Mouse (Mus musculus): ENCODE data around the gene Cdh8. TPM values are rescaled to one million over a fixed set of nuclear protein-coding genes. Genes with fewer than 3 reads are reported as not detected.
"Not testable (repeated sequence)": the region's sequence is repeated elsewhere in the genome, so short reads cannot be mapped to it uniquely, and the experiment has no call there.

Cdh8 gene
- total RNA-seq, 1 experiment from 2014 or later = 0.30 TPM

DNA sequence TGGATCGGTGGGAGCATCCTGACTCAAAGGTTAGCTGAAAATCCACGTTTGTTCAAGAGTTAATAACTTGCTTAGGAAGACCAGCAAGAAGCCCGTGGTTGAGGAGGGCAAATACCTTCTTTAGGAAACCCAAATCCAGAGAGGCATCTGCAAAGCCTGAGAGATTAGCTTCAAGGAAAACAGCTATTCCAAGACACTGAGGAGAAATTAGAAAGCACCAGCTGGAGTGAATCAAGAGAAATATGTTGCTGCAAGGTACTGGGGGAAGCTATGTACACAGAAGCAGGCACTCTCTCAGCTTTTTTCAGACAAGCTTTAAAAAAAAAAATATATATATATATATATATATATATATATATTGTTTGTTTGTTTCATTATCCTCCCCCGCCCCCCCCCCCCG, 88.7 kb downstream of the Cdh8 start:
- ATAC-seq (replicated peaks in 1 of 2; ENCODE audit: insufficient read depth in 1 of 2, low FRiP score in 2 of 2, low TSS enrichment in 1 of 2, low read depth in 1 of 2, poor library complexity in 2 of 2, severe bottlenecking in 2 of 2) = no peak

- no peak for ATAC-seq (replicated peaks in 1 of 2; ENCODE audit: insufficient read depth in 1 of 2, low FRiP score in 2 of 2, low TSS enrichment in 1 of 2, low read depth in 1 of 2, poor library complexity in 2 of 2, severe bottlenecking in 2 of 2)
Measured at GRCm38 (mm10) chr8:99314561-99314960, 101.7 kb downstream of the Cdh8 start.

- no peak for ATAC-seq (replicated peaks in 1 of 2; ENCODE audit: insufficient read depth in 1 of 2, low FRiP score in 2 of 2, low TSS enrichment in 1 of 2, low read depth in 1 of 2, poor library complexity in 2 of 2, severe bottlenecking in 2 of 2)
Measured at GRCm38 (mm10) chr8:99304184-99304583, 112.1 kb downstream of the Cdh8 start.

- no peak for ATAC-seq (replicated peaks in 1 of 2; ENCODE audit: insufficient read depth in 1 of 2, low FRiP score in 2 of 2, low TSS enrichment in 1 of 2, low read depth in 1 of 2, poor library complexity in 2 of 2, severe bottlenecking in 2 of 2)
Measured at GRCm38 (mm10) chr8:99290201-99290600, 126.1 kb downstream of the Cdh8 start.

DNA sequence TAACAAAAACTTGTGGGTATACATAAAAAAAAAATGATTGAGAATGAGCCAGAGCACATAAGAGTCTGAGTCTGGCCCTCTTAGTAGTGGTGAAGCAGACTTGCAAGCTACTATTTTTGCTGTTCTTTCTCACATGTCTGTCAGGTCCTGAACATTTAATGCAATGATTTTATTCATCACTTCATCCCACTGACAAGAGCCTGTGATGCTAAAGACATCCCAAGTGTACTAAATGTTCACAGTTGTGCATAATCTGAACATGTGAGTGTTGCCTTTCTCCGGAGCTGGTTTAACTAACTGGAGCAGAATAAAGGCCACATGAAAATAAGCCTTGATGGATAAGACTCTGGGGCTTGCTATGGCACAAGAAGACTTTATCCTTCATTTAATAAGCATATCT, 131.2 kb downstream of the Cdh8 start:
- ATAC-seq (replicated peaks in 1 of 2; ENCODE audit: insufficient read depth in 1 of 2, low FRiP score in 2 of 2, low TSS enrichment in 1 of 2, low read depth in 1 of 2, poor library complexity in 2 of 2, severe bottlenecking in 2 of 2) = no peak

DNA sequence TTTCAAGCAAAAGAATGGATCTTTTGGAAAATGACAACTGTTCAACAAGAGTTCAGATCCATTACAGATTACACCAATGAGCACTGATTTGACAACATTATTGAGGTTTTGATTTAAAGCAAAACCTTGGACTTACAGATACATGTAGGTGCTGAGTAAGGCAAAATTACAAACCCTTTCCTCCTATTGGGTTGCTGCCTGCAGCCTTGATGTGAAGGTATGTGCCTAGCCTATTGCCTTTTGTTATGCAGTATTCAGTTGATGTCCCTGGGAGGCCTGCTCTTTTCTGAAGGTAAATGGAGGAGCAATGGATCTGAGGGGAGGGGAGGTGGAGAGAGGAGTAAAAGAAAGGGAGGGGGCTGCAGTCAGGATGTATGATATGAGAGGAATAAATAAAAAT, 135.9 kb downstream of the Cdh8 start:
- no peak for ATAC-seq (replicated peaks in 1 of 2; ENCODE audit: insufficient read depth in 1 of 2, low FRiP score in 2 of 2, low TSS enrichment in 1 of 2, low read depth in 1 of 2, poor library complexity in 2 of 2, severe bottlenecking in 2 of 2)

- no peak for ATAC-seq (replicated peaks in 1 of 2; ENCODE audit: insufficient read depth in 1 of 2, low FRiP score in 2 of 2, low TSS enrichment in 1 of 2, low read depth in 1 of 2, poor library complexity in 2 of 2, severe bottlenecking in 2 of 2)
Measured at GRCm38 (mm10) chr8:99267133-99267532, 149.1 kb downstream of the Cdh8 start.

GRCm38 (mm10) chr8:99234372-99234771, 181.9 kb downstream of the Cdh8 start:
- ATAC-seq (replicated peaks in 1 of 2; ENCODE audit: insufficient read depth in 1 of 2, low FRiP score in 2 of 2, low TSS enrichment in 1 of 2, low read depth in 1 of 2, poor library complexity in 2 of 2, severe bottlenecking in 2 of 2) = no peak

- ATAC-seq (replicated peaks in 1 of 2; ENCODE audit: insufficient read depth in 1 of 2, low FRiP score in 2 of 2, low TSS enrichment in 1 of 2, low read depth in 1 of 2, poor library complexity in 2 of 2, severe bottlenecking in 2 of 2) = no peak
Measured at GRCm38 (mm10) chr8:99223697-99224096, 192.6 kb downstream of the Cdh8 start.

GRCm38 (mm10) chr8:99205194-99205593, 211.1 kb downstream of the Cdh8 start:
- no peak for ATAC-seq (replicated peaks in 1 of 2; ENCODE audit: insufficient read depth in 1 of 2, low FRiP score in 2 of 2, low TSS enrichment in 1 of 2, low read depth in 1 of 2, poor library complexity in 2 of 2, severe bottlenecking in 2 of 2)

GRCm38 (mm10) chr8:99190643-99191042, 225.6 kb downstream of the Cdh8 start:
- ATAC-seq (replicated peaks in 1 of 2; ENCODE audit: insufficient read depth in 1 of 2, low FRiP score in 2 of 2, low TSS enrichment in 1 of 2, low read depth in 1 of 2, poor library complexity in 2 of 2, severe bottlenecking in 2 of 2) = no peak

DNA sequence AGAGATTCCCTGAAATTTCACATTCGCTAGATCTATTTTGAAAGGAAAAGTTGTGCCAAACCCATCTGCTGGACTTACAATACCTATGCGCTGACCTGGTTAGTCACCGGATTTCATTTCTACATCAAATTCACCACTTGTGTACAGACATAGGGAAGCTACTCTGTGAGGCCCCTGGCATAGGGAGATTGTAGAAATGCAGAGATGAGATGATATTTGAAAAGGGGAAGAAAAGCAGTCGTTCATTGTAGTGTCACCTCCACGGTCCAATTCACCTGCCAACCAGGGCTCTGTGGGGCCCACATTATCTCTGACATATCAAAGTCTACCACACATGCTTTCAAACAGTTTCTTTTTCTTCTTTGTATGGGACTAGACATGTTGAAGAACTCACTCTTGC, 229.4 kb downstream of the Cdh8 start:
- no peak for ATAC-seq (replicated peaks in 1 of 2; ENCODE audit: insufficient read depth in 1 of 2, low FRiP score in 2 of 2, low TSS enrichment in 1 of 2, low read depth in 1 of 2, poor library complexity in 2 of 2, severe bottlenecking in 2 of 2)

DNA sequence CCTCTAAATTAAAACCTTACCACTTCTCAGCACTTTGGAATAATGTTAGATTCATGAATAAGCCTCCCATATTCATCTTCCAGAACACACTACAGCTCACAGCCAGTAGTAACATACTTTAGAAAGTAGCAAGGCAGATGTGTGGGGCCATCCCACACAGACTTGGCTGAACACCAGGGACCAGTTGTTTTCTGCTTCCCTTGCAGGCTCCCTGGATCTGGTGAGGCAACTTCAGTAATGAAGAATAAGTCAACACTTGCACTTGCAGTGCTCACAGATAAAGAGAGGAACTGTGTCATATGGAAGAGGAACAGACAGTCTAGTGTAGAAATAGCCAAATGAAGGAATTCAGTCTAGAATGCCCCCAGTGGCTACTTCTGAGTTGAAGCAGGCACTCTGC, 232.1 kb downstream of the Cdh8 start:
- ATAC-seq (replicated peaks in 1 of 2; ENCODE audit: insufficient read depth in 1 of 2, low FRiP score in 2 of 2, low TSS enrichment in 1 of 2, low read depth in 1 of 2, poor library complexity in 2 of 2, severe bottlenecking in 2 of 2) = no peak

- no peak for ATAC-seq (replicated peaks in 1 of 2; ENCODE audit: insufficient read depth in 1 of 2, low FRiP score in 2 of 2, low TSS enrichment in 1 of 2, low read depth in 1 of 2, poor library complexity in 2 of 2, severe bottlenecking in 2 of 2)
Measured at GRCm38 (mm10) chr8:99166966-99167365, 249.3 kb downstream of the Cdh8 start.

DNA sequence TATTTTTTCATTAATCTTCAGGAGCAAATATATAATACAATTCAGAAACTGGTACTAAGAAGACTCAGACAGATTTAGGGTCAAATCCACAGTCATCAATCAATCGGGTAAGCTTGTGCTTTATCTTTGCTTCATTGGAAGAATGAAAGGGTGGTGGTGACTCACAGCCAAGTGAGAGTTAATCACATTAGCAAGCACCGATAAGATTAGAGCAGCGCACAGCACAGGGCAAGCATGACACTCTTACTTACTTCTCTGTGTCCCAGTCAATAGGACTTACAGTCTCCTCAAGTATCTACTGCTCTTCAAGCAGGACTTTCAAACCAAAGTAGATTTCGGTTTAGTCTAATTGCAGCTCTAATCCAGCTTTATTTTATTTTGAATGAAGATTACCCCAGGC, 254.6 kb downstream of the Cdh8 start:
- ATAC-seq (replicated peaks in 1 of 2; ENCODE audit: insufficient read depth in 1 of 2, low FRiP score in 2 of 2, low TSS enrichment in 1 of 2, low read depth in 1 of 2, poor library complexity in 2 of 2, severe bottlenecking in 2 of 2) = no peak

- ATAC-seq (replicated peaks in 1 of 2; ENCODE audit: insufficient read depth in 1 of 2, low FRiP score in 2 of 2, low TSS enrichment in 1 of 2, low read depth in 1 of 2, poor library complexity in 2 of 2, severe bottlenecking in 2 of 2) = no peak
Measured at GRCm38 (mm10) chr8:99145436-99145835, 270.8 kb downstream of the Cdh8 start.

GRCm38 (mm10) chr8:99144761-99145160, 271.5 kb downstream of the Cdh8 start:
- not testable (repeated sequence) for ATAC-seq (replicated peaks in 1 of 2; ENCODE audit: insufficient read depth in 1 of 2, low FRiP score in 2 of 2, low TSS enrichment in 1 of 2, low read depth in 1 of 2, poor library complexity in 2 of 2, severe bottlenecking in 2 of 2)

- no peak for ATAC-seq (replicated peaks in 1 of 2; ENCODE audit: insufficient read depth in 1 of 2, low FRiP score in 2 of 2, low TSS enrichment in 1 of 2, low read depth in 1 of 2, poor library complexity in 2 of 2, severe bottlenecking in 2 of 2)
Measured at GRCm38 (mm10) chr8:99098453-99098852, 317.8 kb downstream of the Cdh8 start.

GRCm38 (mm10) chr8:99051344-99051743, 364.9 kb downstream of the Cdh8 start:
- ATAC-seq (replicated peaks in 1 of 2; ENCODE audit: insufficient read depth in 1 of 2, low FRiP score in 2 of 2, low TSS enrichment in 1 of 2, low read depth in 1 of 2, poor library complexity in 2 of 2, severe bottlenecking in 2 of 2) = no peak
